Mouse (Mus musculus): ENCODE measurements at regions not wholly inside any gene's neighbourhood (a gene's known extent, or its start where the extent isn't known, plus 50 kb on each side); places are given as distances from the start of the nearest gene placed in this dataset.
A peak's percentile ranks its signal among the peaks of the same experiment; 100 is the strongest.

DNA sequence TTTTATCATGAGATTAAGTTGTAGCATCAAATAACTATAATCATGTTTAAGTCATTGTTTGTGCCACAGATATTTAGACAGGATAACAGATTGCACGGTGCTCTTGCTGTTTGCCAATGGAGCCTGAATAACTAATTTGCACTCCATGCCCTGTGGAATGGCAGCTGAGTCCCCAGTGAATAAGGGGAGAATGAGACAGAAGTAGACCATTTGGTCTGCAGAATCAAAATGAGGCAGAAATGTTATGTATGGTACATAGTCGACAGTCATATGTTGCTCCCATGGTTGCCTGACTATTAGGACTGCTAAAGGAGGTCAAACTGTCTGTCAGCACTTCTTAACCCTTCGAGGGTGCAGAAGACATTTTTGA lies 152.9 kb upstream of the Prr30 start:
- ATAC-seq (ENCODE audit: insufficient number of reproducible peaks, low FRiP score, low TSS enrichment, low read depth), result no peak
- Histone ChIP-seq H3K36me3 (ENCODE audit: control insufficient read depth, insufficient read depth, low read length) (no peaks in the 10 kb centered on the region), H3K4me2 (ENCODE audit: low read depth, severe bottlenecking) (no peak overlapping the region), H3K27me3 (ENCODE audit: control insufficient read depth, insufficient read depth, low read length) (no peaks in the 10 kb centered on the region), H3K9ac (ENCODE audit: low read length) (no peak overlapping the region), H3K9me3 (ENCODE audit: control insufficient read depth, low read length) (no peaks in the 10 kb centered on the region), H3K4me3 (ENCODE audit: low read depth, low read length) (no peak overlapping the region), H3K4me1 (ENCODE audit: control insufficient read depth, insufficient read depth, low read length) (no peaks in the 10 kb centered on the region), H3K27ac (replicated peaks; ENCODE audit: low read depth, low read length) (no peak overlapping the region)
- DNase-seq (ENCODE audit: low spot score), result no peak
- WGBS, result 70% methylated on average over 3 of the region's 3 CpGs

DNA sequence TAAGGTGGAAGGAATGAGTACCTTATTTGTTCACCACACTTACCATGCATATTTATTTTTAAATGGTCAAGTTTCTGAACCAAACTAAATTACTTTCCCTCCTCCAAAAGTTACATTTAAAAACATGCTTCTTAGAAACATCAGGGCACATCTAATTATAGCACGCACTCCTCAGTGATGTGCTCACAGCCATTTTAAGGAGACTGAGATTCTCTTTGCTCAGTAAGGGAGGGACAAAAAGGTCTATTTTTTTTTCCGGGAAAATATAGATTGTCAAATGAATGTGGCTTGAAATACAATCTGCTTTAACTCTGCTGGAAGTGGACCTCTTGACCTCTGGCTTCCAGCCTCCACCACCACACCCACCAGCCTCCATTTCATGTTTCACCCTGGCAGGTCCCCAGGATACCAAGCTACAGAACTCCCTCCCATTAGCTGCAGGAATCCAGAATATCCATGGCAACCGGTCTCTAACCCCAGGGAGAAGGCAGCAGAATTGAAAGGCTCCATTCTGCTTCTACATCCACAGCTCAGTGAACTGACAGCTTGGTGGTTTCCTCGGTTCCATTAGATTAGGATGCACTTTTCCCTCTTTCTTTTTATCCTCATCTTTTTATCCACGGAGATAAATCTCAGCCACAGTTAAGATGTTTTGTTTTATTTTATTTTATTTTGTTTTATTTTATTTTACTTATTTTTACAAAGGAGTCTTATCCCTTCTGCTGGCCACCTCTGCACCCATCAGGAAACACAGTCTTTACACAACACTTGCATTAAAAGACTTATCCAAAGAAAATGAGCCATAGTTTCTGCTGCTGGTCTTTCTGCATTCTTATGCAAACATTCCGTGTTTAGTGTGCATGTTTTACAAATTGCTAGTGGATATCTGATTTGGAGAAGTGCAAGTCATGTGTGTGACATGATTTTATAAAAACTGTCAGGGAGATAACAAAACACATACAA lies 152.2 kb upstream of the Prr30 start:
- no peak overlapping the region for H3K9ac ChIP-seq (ENCODE audit: low read length)
- DNase-seq (ENCODE audit: low spot score) (peak; percentile 44), ATAC-seq (ENCODE audit: insufficient number of reproducible peaks, low FRiP score, low TSS enrichment, low read depth) (peak; percentile 77; the same call in 1 of the 2 replicates)
- no peaks in the 10 kb centered on the region for H3K27me3 ChIP-seq (ENCODE audit: control insufficient read depth, insufficient read depth, low read length)
- no peaks in the 10 kb centered on the region for H3K36me3 ChIP-seq (ENCODE audit: control insufficient read depth, insufficient read depth, low read length)
- H3K4me3 ChIP-seq (ENCODE audit: low read depth, low read length), result no peak overlapping the region
- no peaks in the 10 kb centered on the region for H3K4me1 ChIP-seq (ENCODE audit: control insufficient read depth, insufficient read depth, low read length)
- 49% methylated on average over 6 of the region's 6 CpGs for WGBS
- no peak overlapping the region for H3K27ac ChIP-seq (replicated peaks; ENCODE audit: low read depth, low read length)
- no peak overlapping the region for H3K4me2 ChIP-seq (ENCODE audit: low read depth, severe bottlenecking)
- H3K9me3 ChIP-seq (ENCODE audit: control insufficient read depth, low read length), result no peaks in the 10 kb centered on the region

DNA sequence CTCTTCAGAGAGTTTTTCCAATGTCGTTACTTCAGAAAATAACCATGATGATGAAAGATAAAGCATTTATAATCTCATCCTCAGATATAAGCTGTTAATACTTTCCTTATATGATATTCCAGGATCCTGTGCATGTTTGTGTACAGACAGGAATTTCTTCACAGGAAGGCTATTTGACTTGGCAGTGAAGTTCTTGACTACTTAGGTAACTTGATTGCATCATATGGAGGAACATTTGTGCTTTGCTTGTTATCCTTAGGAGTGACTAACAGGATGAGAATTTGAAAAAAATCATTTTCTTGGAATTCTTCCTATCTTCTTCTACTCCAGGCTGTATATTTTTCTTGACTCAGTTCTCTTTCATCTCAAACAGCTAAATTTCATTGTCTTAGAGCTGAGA lies 140.2 kb upstream of the Prr30 start:
- ATAC-seq (ENCODE audit: insufficient number of reproducible peaks, low FRiP score, low TSS enrichment, low read depth) (no peak), DNase-seq (ENCODE audit: low spot score) (no peak)
- H3K9ac ChIP-seq (ENCODE audit: low read length), result no peak overlapping the region
- no peak overlapping the region for H3K4me3 ChIP-seq (ENCODE audit: low read depth, low read length)
- no peak overlapping the region for H3K4me2 ChIP-seq (ENCODE audit: low read depth, severe bottlenecking)
- no peaks in the 10 kb centered on the region for H3K9me3 ChIP-seq (ENCODE audit: control insufficient read depth, low read length)
- no peaks in the 10 kb centered on the region for H3K4me1 ChIP-seq (ENCODE audit: control insufficient read depth, insufficient read depth, low read length)
- WGBS, result 94% methylated on average over 1 of the region's 1 CpGs
- H3K27me3 ChIP-seq (ENCODE audit: control insufficient read depth, insufficient read depth, low read length), result no peaks in the 10 kb centered on the region
- no peak overlapping the region for H3K27ac ChIP-seq (replicated peaks; ENCODE audit: low read depth, low read length)
- H3K36me3 ChIP-seq (ENCODE audit: control insufficient read depth, insufficient read depth, low read length), result no peaks in the 10 kb centered on the region

GRCm38 (mm10) chr14:101332015-101332414 lies 131.9 kb upstream of the Prr30 start:
- no peak overlapping the region for H3K9ac ChIP-seq (ENCODE audit: low read length)
- H3K4me3 ChIP-seq (ENCODE audit: low read depth, low read length), result no peak overlapping the region
- no peaks in the 10 kb centered on the region for H3K27me3 ChIP-seq (ENCODE audit: control insufficient read depth, insufficient read depth, low read length)
- H3K36me3 ChIP-seq (ENCODE audit: control insufficient read depth, insufficient read depth, low read length), result no peaks in the 10 kb centered on the region
- H3K9me3 ChIP-seq (ENCODE audit: control insufficient read depth, low read length), result no peaks in the 10 kb centered on the region
- 72% methylated on average over 4 of the region's 4 CpGs for WGBS
- H3K4me1 ChIP-seq (ENCODE audit: control insufficient read depth, insufficient read depth, low read length), result no peaks in the 10 kb centered on the region
- H3K27ac ChIP-seq (replicated peaks; ENCODE audit: low read depth, low read length), result no peak overlapping the region
- ATAC-seq (ENCODE audit: insufficient number of reproducible peaks, low FRiP score, low TSS enrichment, low read depth) (no peak), DNase-seq (ENCODE audit: low spot score) (no peak)
- no peak overlapping the region for H3K4me2 ChIP-seq (ENCODE audit: low read depth, severe bottlenecking)

DNA sequence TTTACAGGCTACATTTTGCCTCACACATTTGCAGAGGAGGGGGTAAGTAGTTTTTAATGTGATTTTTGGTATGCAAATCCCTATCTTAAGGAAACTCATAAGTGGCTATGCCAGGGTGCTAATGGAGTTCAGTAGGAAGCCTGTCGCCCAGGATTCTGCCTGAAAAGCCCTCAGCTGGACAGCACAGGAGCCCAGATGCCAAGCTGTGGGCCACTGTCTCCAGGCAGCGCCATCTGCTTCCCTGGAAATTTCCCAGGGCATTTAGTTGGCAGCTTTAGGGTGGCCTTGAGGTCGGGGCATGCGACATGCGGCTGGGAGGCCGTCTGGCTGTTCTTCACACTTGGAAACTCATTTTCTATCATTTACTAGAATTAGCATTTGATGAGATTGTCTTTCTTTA lies 127.3 kb upstream of the Prr30 start:
- ATAC-seq (ENCODE audit: insufficient number of reproducible peaks, low FRiP score, low TSS enrichment, low read depth) (no peak), DNase-seq (ENCODE audit: low spot score) (no peak)
- no peaks in the 10 kb centered on the region; the same call in 1 of the 2 replicates for H3K4me1 ChIP-seq (ENCODE audit: control insufficient read depth, insufficient read depth, low read length)
- no peaks in the 10 kb centered on the region for H3K27me3 ChIP-seq (ENCODE audit: control insufficient read depth, insufficient read depth, low read length)
- no peak overlapping the region for H3K27ac ChIP-seq (replicated peaks; ENCODE audit: low read depth, low read length)
- no peaks in the 10 kb centered on the region for H3K9me3 ChIP-seq (ENCODE audit: control insufficient read depth, low read length)
- 73% methylated on average over 6 of the region's 6 CpGs for WGBS
- H3K4me2 ChIP-seq (ENCODE audit: low read depth, severe bottlenecking), result no peak overlapping the region
- no peaks in the 10 kb centered on the region for H3K36me3 ChIP-seq (ENCODE audit: control insufficient read depth, insufficient read depth, low read length)
- H3K4me3 ChIP-seq (ENCODE audit: low read depth, low read length), result no peak overlapping the region
- no peak overlapping the region for H3K9ac ChIP-seq (ENCODE audit: low read length)

DNA sequence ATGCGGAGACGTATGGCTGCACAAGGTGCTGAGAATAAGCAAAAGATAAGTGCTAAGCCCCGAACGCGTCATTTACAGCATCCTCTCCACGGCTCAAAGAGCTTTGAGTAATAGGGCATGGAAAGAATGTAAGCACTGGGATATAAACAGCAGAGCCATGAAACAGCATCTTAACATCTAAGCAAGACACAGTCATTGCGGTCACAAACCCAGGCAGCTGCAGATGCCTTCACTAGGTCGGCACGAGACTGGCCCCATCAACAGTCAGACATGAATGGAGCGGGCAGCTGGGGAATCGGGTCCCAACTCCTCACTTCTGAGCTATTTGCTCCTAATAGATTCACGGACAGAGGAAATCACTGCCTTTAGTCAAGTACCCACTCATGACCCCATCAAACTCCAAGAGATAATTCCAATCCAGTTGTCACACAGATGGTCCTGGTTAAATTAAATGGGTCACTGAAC lies 126.4 kb upstream of the Prr30 start:
- Histone ChIP-seq H3K36me3 (ENCODE audit: control insufficient read depth, insufficient read depth, low read length) (no peaks in the 10 kb centered on the region), H3K27ac (replicated peaks; ENCODE audit: low read depth, low read length) (no peak overlapping the region), H3K4me3 (ENCODE audit: low read depth, low read length) (no peak overlapping the region), H3K27me3 (ENCODE audit: control insufficient read depth, insufficient read depth, low read length) (no peaks in the 10 kb centered on the region), H3K4me2 (ENCODE audit: low read depth, severe bottlenecking) (no peak overlapping the region), H3K4me1 (ENCODE audit: control insufficient read depth, insufficient read depth, low read length) (no peaks in the 10 kb centered on the region; the same call in 1 of the 2 replicates), H3K9me3 (ENCODE audit: control insufficient read depth, low read length) (no peaks in the 10 kb centered on the region), H3K9ac (ENCODE audit: low read length) (no peak overlapping the region)
- DNase-seq (ENCODE audit: low spot score) (no peak), ATAC-seq (ENCODE audit: insufficient number of reproducible peaks, low FRiP score, low TSS enrichment, low read depth) (no peak)
- 32% methylated on average over 12 of the region's 12 CpGs for WGBS

- DNase-seq (ENCODE audit: low spot score) (no peak), ATAC-seq (ENCODE audit: insufficient number of reproducible peaks, low FRiP score, low TSS enrichment, low read depth) (no peak)
- Histone ChIP-seq H3K4me3 (ENCODE audit: low read depth, low read length) (no peak overlapping the region), H3K9me3 (ENCODE audit: control insufficient read depth, low read length) (no peaks in the 10 kb centered on the region), H3K27me3 (ENCODE audit: control insufficient read depth, insufficient read depth, low read length) (no peaks in the 10 kb centered on the region), H3K4me2 (ENCODE audit: low read depth, severe bottlenecking) (no peak overlapping the region), H3K27ac (replicated peaks; ENCODE audit: low read depth, low read length) (no peak overlapping the region), H3K4me1 (ENCODE audit: control insufficient read depth, insufficient read depth, low read length) (no peaks in the 10 kb centered on the region; the same call in 1 of the 2 replicates), H3K36me3 (ENCODE audit: control insufficient read depth, insufficient read depth, low read length) (no peaks in the 10 kb centered on the region), H3K9ac (ENCODE audit: low read length) (no peak overlapping the region)
- 95% methylated on average over 6 of the region's 6 CpGs for WGBS
Measured at GRCm38 (mm10) chr14:101323361-101323760, 123.2 kb upstream of the Prr30 start.

- H3K27me3 ChIP-seq (ENCODE audit: control insufficient read depth, insufficient read depth, low read length), result no peaks in the 10 kb centered on the region
- no peak overlapping the region for H3K4me2 ChIP-seq (ENCODE audit: low read depth, severe bottlenecking)
- no peak overlapping the region for H3K27ac ChIP-seq (replicated peaks; ENCODE audit: low read depth, low read length)
- no peak for ATAC-seq (ENCODE audit: insufficient number of reproducible peaks, low FRiP score, low TSS enrichment, low read depth)
- DNase-seq (ENCODE audit: low spot score), result no peak
- H3K9me3 ChIP-seq (ENCODE audit: control insufficient read depth, low read length), result no peaks in the 10 kb centered on the region
- H3K4me1 ChIP-seq (ENCODE audit: control insufficient read depth, insufficient read depth, low read length), result no peaks in the 10 kb centered on the region
- no peak overlapping the region for H3K9ac ChIP-seq (ENCODE audit: low read length)
- no peak overlapping the region for H3K4me3 ChIP-seq (ENCODE audit: low read depth, low read length)
- no peaks in the 10 kb centered on the region for H3K36me3 ChIP-seq (ENCODE audit: control insufficient read depth, insufficient read depth, low read length)
Measured at GRCm38 (mm10) chr14:101307920-101308319, 107.8 kb upstream of the Prr30 start.

Data from limb, embryonic 11.5 days (tissue).